Mouse (Mus musculus) lung, postnatal 25 days (tissue): ENCODE measurements around the gene Vash2.
"Not testable (repeated sequence)": the region's sequence is repeated elsewhere in the genome, so short reads cannot be mapped to it uniquely, and the experiment has no call there.

ENCODE experiments used
- DNase-seq: peaks from one replicate; pipeline ENCODE4 v3.0.0; 2022; ENCODE audit warnings: low spot score

Gene Vash2

DNA sequence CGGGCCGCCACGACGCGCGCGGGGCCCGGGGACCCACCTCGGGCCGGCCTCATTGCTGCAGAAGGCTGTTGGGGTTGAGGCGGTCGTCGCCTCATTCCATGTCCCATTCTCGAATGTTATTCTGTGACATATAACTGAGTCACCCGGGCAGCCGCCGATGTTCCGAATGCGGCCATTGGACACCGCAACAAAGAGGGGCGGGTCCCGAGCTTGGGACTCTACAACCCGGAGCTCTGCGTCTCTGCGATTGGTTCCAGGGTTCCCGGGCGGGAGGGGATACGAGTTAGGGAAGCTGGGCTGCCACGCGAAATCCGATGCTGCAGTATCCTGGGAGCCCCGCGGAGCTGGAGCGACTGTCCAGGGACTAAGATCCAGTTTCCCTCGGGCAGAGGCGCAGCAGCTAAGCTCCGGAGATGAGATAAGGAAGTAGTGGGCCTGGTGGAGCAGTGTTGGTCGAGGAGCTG lies at the start of gene Vash2:
Vash2 (minus strand) TSS at position 197 of the 464 bp plus-strand sequence.
- DNase-seq = peak; percentile 73

DNA sequence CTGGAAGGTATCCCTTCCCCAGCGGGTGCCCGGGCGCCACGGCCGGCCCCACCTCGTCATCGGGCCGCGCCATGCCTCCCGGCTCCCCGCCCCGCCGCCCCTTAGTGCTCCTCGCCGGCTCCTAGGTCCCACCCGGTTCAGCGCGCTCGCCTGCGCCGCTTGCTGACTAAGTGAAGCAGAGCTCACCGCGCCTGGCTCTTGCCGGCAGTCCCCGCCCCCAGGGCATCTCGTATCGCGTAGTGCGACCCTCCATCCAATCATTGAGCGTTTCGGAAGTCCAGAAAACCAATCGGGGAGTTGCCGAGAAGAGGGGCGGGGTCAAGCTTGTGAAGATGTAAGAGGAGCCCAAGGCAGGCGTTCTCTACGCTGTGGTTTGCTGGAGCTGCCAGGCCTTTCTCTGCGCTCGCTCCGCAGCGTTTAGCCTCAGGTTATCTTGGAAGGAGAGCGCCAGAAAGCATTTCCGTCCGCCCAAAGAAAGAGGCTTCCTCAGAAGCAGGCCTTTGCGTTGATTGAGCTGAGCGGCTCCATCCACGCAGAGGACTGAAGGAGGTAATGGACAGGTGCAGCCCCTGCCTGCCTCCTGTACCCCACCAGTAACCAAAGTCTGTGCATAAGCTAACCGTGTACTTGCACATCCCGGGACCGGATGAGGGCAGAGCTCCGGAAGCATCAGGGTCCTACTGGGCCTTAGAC lies 47.1 kb upstream of the Vash2 start, which contains the start of gene Flvcr1:
Flvcr1 (minus strand) TSS at position 138 of the 693 bp plus-strand sequence.
- peak; percentile 100 for DNase-seq

DNA sequence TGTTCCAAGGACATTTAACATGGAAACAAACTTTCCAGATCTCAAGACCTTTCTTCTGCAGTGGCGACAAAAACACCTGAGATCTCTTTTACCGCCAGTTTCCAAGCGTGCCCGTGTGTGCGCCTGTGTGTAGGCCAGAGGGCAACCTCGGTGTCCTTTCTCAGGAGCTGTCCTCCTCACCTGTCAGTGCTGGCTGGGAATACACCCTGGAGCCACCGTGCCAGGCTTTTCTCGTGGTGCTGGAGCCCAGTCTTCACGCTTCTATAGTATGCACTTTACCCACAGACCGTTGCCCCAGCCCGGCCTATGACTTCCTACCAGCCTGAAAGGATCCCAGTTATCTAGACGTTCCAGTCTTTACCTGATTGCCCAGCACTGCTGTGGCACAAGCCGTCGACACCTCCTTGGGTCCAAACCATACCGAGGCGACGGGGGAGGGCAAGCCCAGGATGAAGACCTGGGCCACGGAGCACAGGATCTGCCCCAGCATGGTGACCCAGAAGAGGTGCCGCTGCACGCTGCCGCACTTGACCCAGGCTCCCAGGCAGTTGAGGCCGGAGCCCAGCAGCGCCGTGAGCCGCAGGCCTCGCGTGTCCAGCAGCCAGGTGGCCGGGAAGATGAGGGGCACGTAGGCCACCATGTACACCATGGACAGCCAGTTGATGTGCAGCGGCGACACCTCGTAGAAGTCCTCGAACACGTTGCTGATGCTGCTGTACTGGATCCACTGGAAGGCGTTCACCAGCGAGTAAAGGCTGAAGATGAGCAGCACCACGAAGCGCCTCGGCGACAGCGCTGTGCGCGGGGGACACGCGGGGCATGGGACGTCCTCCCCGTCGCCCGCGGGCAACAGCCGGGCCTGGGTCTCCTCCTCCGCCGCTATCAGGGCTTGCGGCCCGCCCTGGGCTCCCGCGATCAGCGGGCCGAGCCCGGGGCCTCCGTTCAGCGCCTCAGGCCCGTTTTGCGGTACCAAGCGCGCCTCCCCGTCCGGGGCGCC lies 46.2 kb upstream of the Vash2 start:
- no peak for DNase-seq

DNA sequence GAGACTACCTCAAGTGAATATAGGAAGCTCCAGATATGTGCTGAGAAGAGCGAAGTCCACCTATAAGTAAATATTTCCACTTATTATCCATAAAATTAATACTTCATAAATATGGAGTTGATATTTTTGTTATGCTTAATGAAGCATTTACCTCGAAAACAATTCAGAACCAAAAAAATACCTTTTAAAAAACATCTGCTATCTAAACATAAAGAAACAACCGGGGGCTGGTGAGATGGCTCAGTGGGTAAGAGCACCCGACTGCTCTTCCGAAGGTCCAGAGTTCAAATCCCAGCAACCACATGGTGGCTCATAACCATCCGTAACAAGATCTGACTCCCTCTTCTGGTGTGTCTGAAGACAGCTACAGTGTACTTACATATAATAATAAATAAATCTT lies 44.7 kb upstream of the Vash2 start:
- not testable (repeated sequence) for DNase-seq

DNA sequence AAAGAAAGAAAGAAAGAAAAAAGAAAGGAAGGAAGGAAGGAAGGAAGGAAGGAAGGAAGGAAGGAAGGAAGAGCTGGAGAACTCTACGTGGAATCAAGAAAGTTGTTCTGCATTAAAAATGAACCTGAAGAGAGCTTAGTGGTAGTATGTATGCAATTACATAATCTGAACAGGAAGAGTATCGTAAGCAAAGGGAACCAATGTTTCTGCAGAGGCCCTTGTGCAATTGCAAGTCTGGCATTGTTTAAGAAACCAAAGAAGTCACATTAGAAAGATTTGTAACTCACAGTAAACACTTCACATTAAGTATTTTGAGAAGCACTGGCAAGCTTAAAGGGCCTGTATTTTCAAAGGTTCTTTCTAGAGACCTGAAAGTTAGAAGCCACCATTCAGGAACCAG lies 44.0 kb upstream of the Vash2 start:
- peak; percentile 59 for DNase-seq

DNA sequence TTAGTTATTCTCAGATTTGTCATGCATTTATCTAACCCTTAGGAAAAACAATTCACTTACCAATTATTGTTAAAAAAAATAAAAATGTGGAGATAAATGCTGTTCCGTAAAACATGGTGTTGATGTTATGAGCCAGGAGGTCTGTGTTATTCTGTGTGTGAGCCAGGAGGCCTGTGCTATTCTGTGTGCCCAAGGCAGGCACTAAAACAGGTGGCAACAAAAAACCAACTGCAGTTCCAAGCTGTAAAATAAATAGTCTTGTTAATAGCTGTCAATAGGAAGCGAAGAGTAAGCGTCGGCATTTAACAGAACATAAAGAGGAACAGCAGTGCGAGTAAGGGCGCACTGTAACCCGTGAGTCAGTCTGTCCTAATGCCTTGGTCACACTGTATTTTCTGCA lies 41.9 kb upstream of the Vash2 start:
- DNase-seq = no peak

DNA sequence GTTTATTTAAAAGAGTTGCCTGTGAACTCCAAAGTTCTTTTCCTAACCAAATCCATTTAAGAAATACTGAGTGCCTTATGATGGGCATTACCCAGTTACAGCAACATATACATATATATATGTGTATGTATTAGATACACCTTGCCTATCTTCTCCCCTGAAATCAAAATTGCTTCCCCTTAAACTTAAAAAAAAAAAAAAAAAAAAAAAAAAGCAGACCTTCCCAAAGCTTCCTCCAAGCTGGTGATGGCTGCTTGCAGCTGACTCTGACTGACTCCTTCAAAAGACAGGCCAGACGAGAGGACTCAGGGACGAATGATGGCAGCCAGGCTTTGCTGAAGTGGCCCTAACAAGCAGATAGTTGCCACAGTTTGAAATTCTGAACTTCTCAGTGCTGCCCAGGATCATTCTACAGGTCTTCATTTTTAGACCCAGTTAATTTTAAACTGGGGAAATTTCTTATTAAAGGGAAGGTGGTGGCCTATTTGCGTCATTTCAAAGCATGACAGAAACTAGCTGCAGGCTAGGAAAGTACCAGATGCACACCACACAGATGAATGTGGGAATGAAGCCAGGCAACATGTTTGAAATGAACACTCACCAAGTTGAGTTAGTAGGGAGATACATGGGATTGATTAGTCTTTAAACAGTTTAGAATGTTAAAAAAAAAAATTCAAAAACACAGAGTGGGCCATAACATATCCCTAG lies 41.3 kb upstream of the Vash2 start:
- no peak for DNase-seq

DNA sequence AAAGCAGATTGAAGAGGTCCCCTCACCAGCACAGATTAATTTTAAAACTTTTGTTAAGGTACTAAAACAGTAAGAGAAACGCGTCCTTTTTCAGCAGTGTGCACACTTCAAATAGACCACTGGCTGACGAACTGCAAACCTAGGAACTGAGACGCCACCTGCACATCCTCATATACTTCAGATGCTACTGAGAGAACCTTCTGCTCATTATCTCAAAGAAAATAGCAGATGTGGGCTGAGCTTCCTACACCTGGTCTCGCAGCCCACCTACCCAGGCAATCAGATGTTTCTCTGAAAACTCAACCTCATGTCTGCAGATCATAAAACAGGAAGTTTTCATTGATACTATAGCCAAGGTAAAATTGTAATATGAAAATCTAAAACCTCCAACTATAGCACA lies 40.7 kb upstream of the Vash2 start:
- DNase-seq = no peak

DNA sequence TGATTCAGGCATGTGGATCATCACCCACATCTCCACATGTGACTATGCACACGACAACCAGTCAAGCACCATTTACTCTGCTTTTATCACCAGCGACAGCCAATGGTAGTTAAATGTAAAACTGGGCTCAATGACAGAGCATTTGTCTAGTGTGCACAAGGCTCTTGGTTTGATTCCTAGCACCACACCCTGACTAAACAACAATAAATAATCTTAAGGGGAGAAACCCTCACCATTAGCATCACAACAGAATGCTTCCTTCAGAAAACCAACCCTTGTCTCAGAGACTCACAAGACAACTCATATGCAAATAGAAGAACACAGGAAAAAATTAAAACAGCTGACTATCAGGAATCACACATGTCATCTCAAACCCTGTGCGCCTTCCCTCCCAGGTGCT lies 35.2 kb upstream of the Vash2 start:
- no peak for DNase-seq

DNA sequence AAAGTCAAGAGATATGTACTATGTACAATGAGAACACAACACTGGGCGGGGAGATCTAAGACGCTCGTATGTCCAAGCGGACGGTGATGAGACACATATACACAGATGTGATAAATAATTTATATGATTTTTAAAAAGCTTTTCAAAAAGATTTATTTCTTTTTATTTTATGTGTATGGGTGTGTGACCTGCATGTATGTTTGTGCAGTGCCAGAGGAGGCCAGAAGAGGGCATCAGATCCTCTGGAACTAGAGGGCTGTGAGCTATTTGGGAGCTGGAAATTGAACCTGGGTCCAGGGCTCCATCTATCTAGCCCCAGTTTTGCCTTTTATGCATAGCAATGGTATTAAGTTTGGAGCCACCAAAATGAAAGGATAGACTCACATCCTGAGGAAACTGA lies 29.6 kb upstream of the Vash2 start:
- no peak for DNase-seq

DNA sequence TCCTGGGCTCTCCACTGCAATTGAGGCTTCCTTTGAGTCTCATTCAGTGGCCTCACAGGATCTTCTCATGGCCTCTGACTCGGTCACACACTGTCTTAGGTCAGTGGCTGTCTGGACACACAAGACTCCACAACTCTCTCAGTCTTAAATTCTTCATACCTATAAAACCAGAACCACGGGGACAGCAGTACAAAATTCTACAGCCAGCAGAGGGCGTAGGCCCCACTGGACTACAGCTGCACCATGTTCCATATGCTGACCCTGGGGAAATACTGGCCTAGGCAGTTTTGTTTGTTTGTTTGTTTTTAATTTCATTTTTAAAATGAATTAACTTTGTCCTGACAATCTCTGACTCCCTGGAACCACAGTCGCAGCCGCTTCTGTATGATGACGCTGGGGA lies 23.1 kb upstream of the Vash2 start:
- DNase-seq = no peak

DNA sequence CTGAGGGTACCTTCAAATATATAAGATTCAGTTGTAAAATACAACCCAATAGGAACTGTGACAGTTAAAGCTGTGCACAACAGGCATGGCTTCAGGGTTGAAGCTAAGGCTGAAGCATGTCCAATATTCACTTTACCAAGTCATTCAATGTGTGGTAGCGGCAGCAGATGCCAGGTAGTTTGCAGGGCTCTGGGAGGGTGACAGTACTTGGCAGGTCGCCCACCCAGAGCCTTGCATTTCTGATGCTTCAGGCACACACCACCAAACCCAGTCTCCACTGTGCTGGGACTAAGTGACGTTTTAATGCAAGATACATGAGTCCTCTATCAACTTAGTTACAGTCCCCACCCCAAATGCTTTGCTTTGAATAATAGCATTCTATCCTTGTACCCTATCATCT lies 21.6 kb upstream of the Vash2 start:
- DNase-seq = no peak

DNA sequence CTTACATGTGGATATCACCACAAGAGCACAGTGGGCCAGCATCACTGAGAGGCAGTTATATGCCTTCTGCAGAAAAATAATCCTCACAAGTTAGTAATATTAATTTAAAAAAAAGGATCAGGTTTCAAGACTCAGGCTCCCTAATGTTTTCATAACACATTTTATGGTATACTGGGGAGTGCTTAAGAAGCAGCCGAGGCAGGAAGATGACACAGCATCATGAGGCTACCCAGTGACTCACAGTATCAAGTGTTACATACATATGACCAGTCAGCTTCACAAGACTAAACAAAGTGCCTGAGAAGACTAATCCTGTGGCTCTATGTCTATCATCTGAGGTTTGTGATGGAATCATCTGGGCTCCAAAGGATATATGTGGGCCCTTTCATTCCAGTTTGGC lies 18.9 kb upstream of the Vash2 start:
- no peak for DNase-seq

DNA sequence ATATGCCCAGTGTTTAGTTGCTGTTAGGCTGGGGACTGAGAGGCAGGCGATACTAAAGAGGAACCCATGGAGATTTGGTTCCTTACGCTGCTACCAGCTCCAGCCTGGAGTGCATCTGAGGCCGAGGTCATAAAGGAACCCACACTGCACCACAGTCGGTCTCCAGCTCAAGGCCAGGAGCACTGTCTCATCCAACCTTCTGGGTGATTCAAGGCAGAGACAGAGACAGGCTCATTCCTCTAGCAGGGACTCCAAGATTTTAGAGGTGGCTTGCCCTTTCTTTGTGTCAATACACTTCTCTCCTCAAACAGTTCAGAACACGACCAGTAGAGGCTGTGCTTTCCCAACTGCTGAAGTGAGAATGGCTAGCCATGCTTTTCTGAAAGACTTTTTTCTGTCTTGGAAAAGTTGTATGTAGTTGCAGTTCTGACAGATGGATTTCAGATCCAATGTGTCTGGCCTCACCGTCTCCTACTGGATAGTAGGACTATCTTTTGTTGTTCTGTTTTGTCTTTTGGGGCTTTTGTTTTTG lies 17.3 kb upstream of the Vash2 start:
- DNase-seq = no peak

DNA sequence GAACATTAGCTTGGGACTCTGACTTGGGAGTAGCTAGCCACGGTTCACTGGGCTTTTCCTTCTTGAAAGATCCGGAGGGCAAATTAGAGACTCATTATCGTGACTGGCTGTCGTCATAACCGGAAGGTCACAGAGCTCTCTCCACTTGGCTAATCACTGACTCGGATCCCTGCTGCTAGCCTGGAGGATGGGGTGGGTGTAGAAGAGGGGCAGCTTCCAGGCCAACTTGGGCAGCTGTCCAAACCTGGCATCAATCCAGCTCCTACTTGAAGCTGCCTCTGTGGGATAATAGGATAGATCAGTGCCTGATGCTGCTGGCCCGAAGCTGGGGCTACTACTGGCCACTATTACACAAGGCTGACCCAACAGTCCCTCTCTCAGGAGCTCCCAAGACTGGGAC lies 16.5 kb upstream of the Vash2 start:
- peak; percentile 12 for DNase-seq

DNA sequence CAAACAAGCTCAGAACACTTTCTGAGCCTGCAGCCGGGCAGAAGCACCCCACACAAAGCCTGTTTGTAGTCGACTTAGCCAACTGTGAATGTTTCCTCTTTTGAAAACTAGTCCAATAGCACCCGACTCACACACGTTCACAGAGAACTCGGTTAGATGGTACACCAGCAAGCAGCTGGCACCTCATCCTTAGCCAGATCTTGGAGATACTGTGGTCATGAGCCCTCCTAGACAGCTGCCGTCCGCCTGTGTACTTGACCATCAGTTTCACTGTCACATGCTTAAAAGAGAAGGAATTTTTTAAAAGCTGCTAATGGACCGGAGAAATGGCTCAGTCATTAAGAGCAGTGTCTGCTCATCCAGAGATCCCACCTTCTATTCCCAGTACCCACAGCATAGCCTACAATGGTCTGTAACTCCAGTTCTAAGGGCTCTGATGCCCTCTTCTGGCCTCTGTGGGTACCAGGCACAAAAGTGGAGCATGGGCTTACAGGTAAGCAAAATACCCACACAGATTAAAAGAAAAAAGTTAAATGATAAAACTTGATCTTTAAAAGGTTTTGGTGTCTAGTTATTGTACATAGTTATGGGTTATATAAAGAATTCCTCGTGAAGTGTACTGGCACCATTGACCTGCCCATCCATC lies 10.5 kb upstream of the Vash2 start:
- DNase-seq = no peak

DNA sequence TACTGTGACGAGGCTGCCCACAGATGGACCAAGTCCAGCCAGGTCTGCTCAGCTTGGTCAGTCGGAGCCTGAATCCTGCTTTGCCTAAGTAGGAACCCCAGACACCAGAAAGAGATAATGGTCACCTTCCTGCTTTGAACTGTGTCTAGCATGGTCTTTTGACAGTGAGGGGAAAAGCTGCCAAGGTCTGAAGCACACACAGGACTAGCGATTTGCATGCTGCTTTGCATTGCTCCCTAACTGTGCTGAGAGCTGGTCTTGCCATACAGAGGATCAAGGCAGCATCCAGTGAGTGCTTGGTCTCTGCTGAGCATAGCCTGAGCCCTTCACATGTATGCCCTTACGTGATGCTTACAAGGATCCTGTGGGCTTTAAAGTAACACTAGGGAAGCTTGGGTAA lies 2.3 kb upstream of the Vash2 start:
- DNase-seq = no peak

DNA sequence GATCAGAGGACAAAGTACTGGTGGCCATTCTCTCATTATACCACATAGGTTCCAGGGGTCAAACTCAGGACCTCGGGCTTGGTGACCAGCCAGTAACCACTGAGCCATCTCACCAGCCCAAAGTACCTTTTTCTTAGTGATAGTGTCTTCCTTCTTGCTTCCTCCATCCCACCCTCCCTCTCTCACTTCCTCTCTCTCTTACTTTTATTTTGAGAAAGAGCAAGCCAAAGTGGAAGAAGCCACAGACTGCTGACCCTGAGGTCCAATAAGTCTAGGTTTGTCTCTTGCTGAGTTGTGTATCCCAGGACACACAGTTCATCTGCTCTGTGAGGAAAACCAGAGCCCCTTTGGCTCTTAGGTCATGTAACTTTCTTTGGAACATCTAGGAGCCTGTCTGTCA lies 1.4 kb upstream of the Vash2 start:
- DNase-seq = no peak

DNA sequence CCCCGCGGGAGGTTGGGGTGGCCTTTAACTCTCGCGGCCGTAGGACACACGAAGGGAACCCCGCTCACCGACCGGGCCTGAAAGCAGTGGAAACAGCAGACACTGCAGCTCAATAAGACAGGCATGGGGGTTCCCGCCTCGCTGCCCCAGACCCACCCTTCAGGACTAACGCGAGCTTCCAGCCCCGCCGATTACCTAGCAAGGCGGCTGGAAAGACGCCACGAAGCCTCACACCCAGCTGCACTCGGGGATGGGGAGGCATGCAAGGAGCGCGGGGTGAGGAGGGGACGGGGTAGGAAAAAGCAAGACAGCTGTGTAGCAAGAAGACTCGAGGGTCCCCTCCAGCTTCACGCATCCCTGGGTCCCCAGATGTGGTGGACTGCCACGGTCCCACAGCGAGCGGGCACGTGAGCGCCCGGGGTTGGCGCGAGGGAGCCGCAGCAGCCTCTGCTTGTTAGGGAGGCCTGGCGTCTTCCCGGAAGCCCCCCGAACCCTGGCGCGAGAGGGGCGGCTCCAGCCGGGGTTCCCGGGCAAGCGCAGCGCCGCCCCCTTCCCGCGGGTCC lies 504 bp downstream of the Vash2 start:
- DNase-seq = no peak

DNA sequence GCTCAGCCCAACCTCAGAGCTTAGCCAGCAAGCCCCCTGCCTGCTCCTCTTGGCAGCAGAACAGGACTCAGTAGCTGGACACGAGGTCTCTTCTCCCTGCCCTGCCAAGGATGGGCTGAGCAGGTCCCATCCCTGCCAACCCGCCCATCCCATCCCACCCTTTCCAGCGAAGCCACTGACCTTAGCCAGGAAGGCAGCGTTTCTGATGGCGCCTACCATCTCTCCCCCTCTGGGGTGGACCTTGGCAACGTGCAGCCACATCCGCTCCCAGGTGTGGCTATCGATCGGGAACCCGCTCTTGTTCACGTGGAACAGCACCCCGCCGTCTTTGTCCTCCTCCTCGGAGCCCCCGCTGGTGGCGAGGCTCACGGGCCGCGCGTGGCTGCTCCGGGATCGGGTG lies 1.1 kb downstream of the Vash2 start:
- DNase-seq = no peak

DNA sequence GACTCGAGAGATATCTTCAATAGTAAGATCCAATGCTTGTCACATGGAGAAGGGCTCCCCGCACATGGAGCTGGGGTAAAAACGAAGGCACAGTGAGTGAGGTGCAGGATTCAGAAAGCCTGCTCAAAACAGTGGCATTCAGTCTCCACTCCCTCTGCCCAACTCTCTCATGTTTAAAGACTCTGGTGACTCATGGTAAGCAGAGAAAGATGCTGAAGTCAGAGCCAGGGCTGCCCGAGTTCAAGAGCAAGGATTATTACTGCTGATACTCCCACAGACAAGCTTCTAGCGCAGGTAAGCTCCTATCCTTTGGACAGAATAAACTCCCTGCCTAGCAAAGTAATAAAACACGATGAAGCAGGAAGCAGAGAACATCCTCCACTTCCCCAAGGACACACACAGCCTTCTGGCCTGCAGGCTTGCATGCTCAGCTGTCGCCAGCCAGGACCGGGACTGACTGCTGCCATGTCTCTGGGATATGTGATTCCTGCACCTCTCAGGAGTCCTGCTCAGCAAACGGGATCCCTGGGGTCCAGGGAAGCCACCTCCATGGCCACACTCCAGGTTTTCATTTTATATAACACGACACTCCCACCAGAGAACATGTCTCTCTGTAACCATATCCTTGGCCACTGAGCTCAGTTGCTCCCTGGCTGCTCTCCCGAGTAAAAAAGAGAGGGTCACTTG lies 2.1 kb downstream of the Vash2 start:
- DNase-seq = no peak
